Mouse (Mus musculus): ENCODE data around the gene Olfr516.

Olfr516 gene

GRCm38 (mm10) chr7:108850429-108850828, at the start of gene Olfr516:
Olfr516 (minus strand) TSS chr7:108850529.
- no peak for DNase-seq

- DNase-seq: no peak
Measured at GRCm38 (mm10) chr7:108894320-108894719, 44.0 kb upstream of the Olfr516 start, which contains the start of gene Olfr519. Olfr519 (minus strand) TSS chr7:108894420.

GRCm38 (mm10) chr7:108884906-108885305, 34.6 kb upstream of the Olfr516 start, which contains the start of gene Olfr518:
Olfr518 (minus strand) TSS chr7:108885006.
- no peak for DNase-seq

GRCm38 (mm10) chr7:108872279-108872678, 21.9 kb upstream of the Olfr516 start, which contains the start of gene Olfr517:
Olfr517 (minus strand) TSS chr7:108872379.
- no peak for DNase-seq

GRCm38 (mm10) chr7:108825897-108826296, 24.4 kb downstream of the Olfr516 start, which contains the start of gene Olfr514:
Olfr514 (minus strand) TSS chr7:108825997.
- no peak for DNase-seq

GRCm38 (mm10) chr7:108814593-108815215, 35.6 kb downstream of the Olfr516 start:
- peak; percentile 17 for DNase-seq

- no peak for DNase-seq
Measured at GRCm38 (mm10) chr7:108797205-108797933, 53.0 kb downstream of the Olfr516 start.

All from cerebellum, adult 8-10 months (tissue).